Mouse (Mus musculus) lung, embryonic 15.5 days (tissue): ENCODE results near the gene Tfr2. TPM values are rescaled to one million over a fixed set of nuclear protein-coding genes. Genes with fewer than 3 reads are reported as not detected.

Experiments used
- ATAC-seq: fragments of 200-750 bp; cut with Nextera tagmentation; 2 replicates; pipeline ENCODE4 v1.8.0; 2017; ENCODE audit warnings: moderate number of reproducible peaks, borderline replicate concordance; ENCODE audit not compliant: low FRiP score, low TSS enrichment; ENCODE audit errors: extremely low read depth
- H3K27ac ChIP-seq: fragments of 300-500 bp; sonication (generic); 2 replicates; pipeline ENCODE4 v1.5.1; 2015; ENCODE audit warnings: moderate library complexity, mild to moderate bottlenecking, inconsistent platforms
- H3K27me3 ChIP-seq: fragments of 300-500 bp; sonication (generic); 2 replicates; pipeline ENCODE4 v1.6.1; 2015; ENCODE audit warnings: inconsistent platforms
- H3K36me3 ChIP-seq: fragments of 300-500 bp; sonication (generic); 2 replicates; pipeline ENCODE4 v1.6.1; 2015; ENCODE audit warnings: inconsistent platforms
- H3K4me1 ChIP-seq: fragments of 300-500 bp; sonication (generic); 2 replicates; pipeline ENCODE4 v1.6.1; 2015; ENCODE audit warnings: inconsistent platforms
- H3K4me2 ChIP-seq: fragments of 300-500 bp; sonication (generic); 2 replicates; pipeline ENCODE4 v1.6.1; 2015; ENCODE audit warnings: inconsistent platforms, mild to moderate bottlenecking, moderate library complexity
- H3K4me3 ChIP-seq: fragments of 300-500 bp; sonication (generic); 2 replicates; pipeline ENCODE4 v1.5.1; 2015; ENCODE audit warnings: mild to moderate bottlenecking, inconsistent platforms
- H3K9ac ChIP-seq: fragments of 300-500 bp; sonication (generic); 2 replicates; pipeline ENCODE4 v1.6.1; 2015; ENCODE audit warnings: inconsistent platforms
- H3K9me3 ChIP-seq: fragments of 300-500 bp; sonication (generic); 2 replicates; pipeline ENCODE4 v1.6.1; 2016; ENCODE audit warnings: inconsistent platforms
- WGBS: fragments of 180-500 bp; shearing (Covaris S2); methylation state at CpG from one replicate; pipeline ENCODE4 v1.1.7; 2015; 5-methylcytosine and 5-hydroxymethylcytosine counted together
- polyA plus RNA-seq: library from polyadenylated mRNA; unstranded; fragments of >200 nt; fragmentation: Nextera tagmentation; extraction: Ambion mirVana; gene quantifications from 2 replicates; pipeline ENCODE4 v1.2.1, GENCODE M21; 2015

Gene Tfr2
- polyA plus RNA-seq, 1 experiment from 2014 or later, result 0.31 TPM

DNA sequence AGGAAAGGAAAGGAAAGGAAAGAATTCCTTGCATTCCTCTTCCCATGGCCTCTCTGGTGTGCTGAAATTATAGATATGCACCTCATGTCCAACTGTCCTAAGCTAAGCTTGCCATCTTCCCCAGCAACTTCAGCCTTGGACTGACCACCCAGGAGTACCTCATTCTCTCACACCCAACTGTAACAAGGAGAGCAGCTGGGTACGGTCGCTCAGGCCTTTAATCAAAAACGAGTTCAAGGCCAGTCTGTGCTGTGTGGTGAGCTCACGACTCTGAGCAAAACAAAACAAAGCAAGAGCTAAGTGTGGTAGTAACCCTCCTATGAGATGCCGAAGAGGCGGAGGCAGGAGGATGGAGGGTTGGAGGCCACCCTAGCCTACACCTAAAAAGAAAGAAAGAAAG is 28.6 kb upstream of the Tfr2 start:
- H3K4me3 ChIP-seq, result no peak overlapping the region
- no peaks in the 10 kb centered on the region for H3K9me3 ChIP-seq
- H3K9ac ChIP-seq, result no peak overlapping the region
- 0 out of 2 replicates have a peak, but pooled peaks cover 3% of the 10 kb centered on the region for H3K4me1 ChIP-seq
- H3K4me2 ChIP-seq, result no peak overlapping the region
- no peak overlapping the region for H3K27ac ChIP-seq
- 66% methylated on average over 6 of the region's 6 CpGs for WGBS
- H3K36me3 ChIP-seq, result no peaks in the 10 kb centered on the region
- ATAC-seq, result no peak
- H3K27me3 ChIP-seq, result no peaks in the 10 kb centered on the region

DNA sequence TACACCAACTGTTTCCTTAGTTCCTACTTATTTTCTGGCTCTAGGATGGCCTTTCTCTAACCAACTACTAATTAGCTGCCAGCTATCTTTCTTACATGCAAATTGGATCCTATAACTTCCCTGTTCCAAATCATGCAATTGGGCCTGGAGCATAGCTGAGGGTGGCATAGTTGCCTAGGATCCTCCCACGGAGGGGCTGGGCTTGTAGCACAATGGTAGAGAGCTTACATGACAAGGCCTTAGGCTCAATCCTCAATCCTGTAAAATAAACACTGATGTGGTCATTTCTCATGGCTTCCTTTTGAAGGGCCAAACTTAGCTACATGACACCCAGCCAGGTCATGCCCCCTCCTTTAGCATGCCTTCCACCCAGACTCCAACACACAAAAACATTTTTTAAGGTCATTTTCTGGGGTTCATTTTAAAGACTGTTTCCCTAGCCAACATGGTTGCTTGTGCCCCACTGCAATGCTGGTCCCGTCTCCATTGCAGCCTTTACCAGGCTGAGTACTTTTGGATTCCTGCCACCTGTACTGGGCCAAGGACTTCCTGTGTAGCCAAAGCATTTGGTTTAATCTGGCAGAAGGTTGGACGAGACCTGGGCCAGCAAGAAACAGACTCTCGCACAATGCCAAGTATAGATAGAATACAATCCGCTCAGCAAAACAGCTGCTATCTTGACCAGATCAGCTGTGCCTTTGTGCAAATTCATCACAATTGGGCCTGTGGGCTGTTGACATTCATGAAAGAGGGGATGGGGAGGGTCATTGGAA is 27.7 kb upstream of the Tfr2 start:
- Histone ChIP-seq H3K27me3 (no peaks in the 10 kb centered on the region), H3K4me2 (no peak overlapping the region), H3K27ac (no peak overlapping the region), H3K9ac (no peak overlapping the region), H3K9me3 (no peaks in the 10 kb centered on the region), H3K36me3 (no peaks in the 10 kb centered on the region), H3K4me1 (0 out of 2 replicates have a peak, but pooled peaks cover 3% of the 10 kb centered on the region), H3K4me3 (no peak overlapping the region)
- ATAC-seq, result no peak
- 57% methylated on average over 5 of the region's 5 CpGs for WGBS

DNA sequence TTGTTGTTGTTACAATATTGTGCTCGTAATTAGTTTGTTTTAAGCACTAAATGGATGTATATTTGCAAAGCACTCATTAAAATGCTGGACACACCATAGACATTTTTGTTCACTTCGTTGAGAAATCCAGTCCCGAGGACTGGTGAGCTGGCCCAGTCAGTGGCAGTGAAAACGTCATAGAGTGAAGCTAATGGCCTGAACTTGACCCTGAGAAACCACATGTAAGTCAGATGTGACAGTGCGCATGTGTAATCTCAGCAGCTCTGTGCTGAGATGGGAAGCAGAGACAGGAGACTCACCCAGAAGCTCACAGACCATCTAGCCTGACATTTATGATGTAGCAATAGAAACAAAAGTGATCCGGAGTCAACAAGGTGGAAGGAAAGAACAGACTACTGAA is 24.7 kb upstream of the Tfr2 start:
- H3K27ac ChIP-seq, result no peak overlapping the region
- H3K27me3 ChIP-seq, result no peaks in the 10 kb centered on the region
- H3K9ac ChIP-seq, result no peak overlapping the region
- no peak overlapping the region for H3K4me3 ChIP-seq
- H3K36me3 ChIP-seq, result no peaks in the 10 kb centered on the region
- H3K4me2 ChIP-seq, result no peak overlapping the region
- WGBS, result 60% methylated on average over 6 of the region's 6 CpGs
- ATAC-seq, result no peak
- no peaks in the 10 kb centered on the region for H3K4me1 ChIP-seq
- H3K9me3 ChIP-seq, result no peaks in the 10 kb centered on the region

DNA sequence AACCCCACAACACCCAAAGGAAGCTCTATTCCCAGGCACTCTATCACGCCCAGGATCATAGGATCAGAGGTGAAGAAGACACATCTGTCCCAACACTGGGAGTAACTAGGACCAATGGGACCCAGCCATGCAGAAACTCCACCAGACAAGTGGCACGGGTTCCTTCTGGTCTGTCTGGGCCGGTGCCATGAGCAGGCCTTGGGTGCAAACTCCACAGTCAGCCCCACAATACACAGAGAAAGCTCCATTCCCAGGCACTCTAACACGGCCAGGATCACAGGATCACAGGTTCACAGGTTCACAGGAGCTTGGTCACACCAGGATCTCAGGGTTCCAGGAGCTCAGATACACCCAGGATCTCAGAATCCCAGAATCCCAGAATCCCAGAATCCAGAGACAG is 24.0 kb upstream of the Tfr2 start:
- H3K4me2 ChIP-seq, result no peak overlapping the region
- no peak overlapping the region for H3K27ac ChIP-seq
- 60% methylated on average over 4 of the region's 4 CpGs for WGBS
- no peaks in the 10 kb centered on the region for H3K9me3 ChIP-seq
- no peak overlapping the region for H3K9ac ChIP-seq
- H3K4me3 ChIP-seq, result no peak overlapping the region
- no peak for ATAC-seq
- no peaks in the 10 kb centered on the region for H3K4me1 ChIP-seq
- no peaks in the 10 kb centered on the region for H3K36me3 ChIP-seq
- no peaks in the 10 kb centered on the region for H3K27me3 ChIP-seq

DNA sequence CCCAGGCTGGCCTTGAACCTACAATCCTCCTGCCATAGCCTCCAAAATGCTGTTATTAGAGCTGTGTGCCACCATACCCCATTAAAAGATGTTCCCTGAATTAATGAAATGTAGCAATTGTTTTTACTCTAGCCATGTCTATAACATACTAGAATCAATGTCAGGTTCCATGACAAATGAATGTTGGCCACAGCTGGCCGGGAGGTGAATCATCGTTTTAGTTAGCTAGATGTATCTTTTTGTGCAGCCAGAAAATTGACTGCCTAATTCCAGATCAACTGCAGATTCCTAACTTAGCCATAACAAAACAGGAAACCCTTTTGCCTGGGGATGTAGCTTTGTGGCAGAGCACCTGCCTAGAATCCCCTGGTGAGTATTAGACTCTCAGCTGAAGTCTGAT is 19.8 kb upstream of the Tfr2 start:
- Histone ChIP-seq H3K9ac (no peak overlapping the region), H3K4me2 (no peak overlapping the region), H3K9me3 (no peaks in the 10 kb centered on the region), H3K27ac (no peak overlapping the region), H3K4me1 (no peaks in the 10 kb centered on the region), H3K4me3 (no peak overlapping the region), H3K27me3 (peaks cover 14% of the 10 kb centered on the region), H3K36me3 (no peaks in the 10 kb centered on the region)
- no peak for ATAC-seq
- 63% methylated on average over 2 of the region's 2 CpGs for WGBS

DNA sequence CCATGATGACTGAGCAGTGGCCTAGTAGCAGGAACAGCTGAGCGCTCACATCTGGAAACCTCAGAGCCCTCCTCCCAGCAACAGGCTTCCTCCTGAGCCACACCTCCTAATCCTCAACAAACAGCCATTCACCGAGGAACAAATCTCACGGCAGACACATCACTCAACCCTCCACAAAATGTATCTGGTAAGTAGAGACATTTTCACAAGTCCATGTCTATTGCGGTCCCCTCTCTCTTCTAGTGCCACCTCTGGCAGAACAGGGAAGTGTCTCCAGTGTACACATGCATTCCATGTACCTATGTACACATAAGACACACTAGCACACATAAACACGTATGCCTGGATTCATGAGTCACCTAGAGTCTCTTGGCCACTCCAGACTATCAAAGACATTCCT is 18.5 kb upstream of the Tfr2 start:
- peaks cover 14% of the 10 kb centered on the region for H3K27me3 ChIP-seq
- no peak for ATAC-seq

DNA sequence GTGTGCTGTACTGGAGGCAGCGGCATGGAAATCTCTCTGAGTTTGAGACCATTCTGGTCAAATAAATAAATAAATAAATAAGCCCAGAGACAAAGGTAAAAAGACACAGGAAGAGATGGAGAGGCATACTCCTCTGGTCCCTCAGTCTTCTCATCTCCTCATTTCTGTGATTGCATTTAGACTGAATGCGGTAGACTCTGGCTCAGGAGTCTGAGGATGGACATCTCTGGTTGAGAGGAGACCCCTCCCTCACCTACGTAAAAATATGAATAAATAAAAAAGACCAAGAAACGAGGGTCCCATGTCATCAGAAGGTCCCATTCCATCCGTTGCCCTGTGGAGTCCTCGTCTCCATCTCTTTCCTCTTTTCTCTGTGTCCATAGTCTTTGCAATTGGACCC is 16.6 kb upstream of the Tfr2 start:
- H3K27ac ChIP-seq, result no peak overlapping the region
- 21% methylated on average over 6 of the region's 6 CpGs for WGBS
- H3K27me3 ChIP-seq, result peaks cover 14% of the 10 kb centered on the region
- H3K4me3 ChIP-seq, result no peak overlapping the region; the same call in 1 of the 2 replicates
- H3K4me1 ChIP-seq, result no peaks in the 10 kb centered on the region
- H3K4me2 ChIP-seq, result peak overlapping the region; percentile 31
- H3K9ac ChIP-seq, result no peak overlapping the region
- H3K36me3 ChIP-seq, result no peaks in the 10 kb centered on the region
- no peaks in the 10 kb centered on the region for H3K9me3 ChIP-seq
- ATAC-seq, result no peak

More for the DNA sequence above, 18.5 kb upstream of the Tfr2 start:
- Histone ChIP-seq H3K27ac (no peak overlapping the region), H3K4me2 (no peak overlapping the region), H3K36me3 (no peaks in the 10 kb centered on the region), H3K9me3 (no peaks in the 10 kb centered on the region), H3K9ac (no peak overlapping the region), H3K4me1 (no peaks in the 10 kb centered on the region), H3K4me3 (no peak overlapping the region)
- WGBS, result 67% methylated on average over 5 of the region's 5 CpGs

DNA sequence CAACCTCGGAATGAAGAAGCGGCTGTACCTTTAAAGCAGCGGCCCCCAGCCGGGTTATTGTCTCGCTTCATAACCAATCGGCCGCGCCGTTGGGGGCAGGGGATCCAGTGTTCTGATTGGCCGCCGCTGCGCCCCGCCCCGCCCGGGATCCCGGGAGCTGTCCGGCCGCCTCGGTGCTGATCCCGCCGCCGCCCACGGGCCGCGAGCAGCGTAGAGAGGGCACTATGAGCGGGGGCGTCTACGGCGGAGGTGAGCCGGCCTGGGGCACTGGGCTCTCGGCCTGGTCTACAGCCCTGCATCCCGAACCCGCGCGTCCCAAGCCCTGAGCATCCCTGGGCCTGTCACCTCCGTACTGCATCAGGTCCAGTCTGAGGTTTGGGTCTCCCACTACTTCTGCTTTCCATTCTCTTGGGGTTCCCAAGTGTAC is 16.2 kb upstream of the Tfr2 start, which contains the start of gene Actl6b:
TSS of gene Actl6b (plus strand) at position 107 of the 427 bp plus-strand sequence.
- H3K9ac ChIP-seq, result no peak within 1 kb of the TSS
- H3K4me1 ChIP-seq, result no peaks in the 10 kb centered on the region
- peak; percentile 72 for ATAC-seq
- no peaks in the 10 kb centered on the region for H3K36me3 ChIP-seq
- H3K9me3 ChIP-seq, result no peaks in the 10 kb centered on the region
- H3K27ac ChIP-seq, result no peak within 1 kb of the TSS
- under 1% methylated on average over 37 of the region's 37 CpGs for WGBS
- peak within 1 kb of the TSS; percentile 31 for H3K4me2 ChIP-seq
- H3K4me3 ChIP-seq, result no peak within 1 kb of the TSS; the same call in 1 of the 2 replicates
- peaks cover 14% of the 10 kb centered on the region for H3K27me3 ChIP-seq

DNA sequence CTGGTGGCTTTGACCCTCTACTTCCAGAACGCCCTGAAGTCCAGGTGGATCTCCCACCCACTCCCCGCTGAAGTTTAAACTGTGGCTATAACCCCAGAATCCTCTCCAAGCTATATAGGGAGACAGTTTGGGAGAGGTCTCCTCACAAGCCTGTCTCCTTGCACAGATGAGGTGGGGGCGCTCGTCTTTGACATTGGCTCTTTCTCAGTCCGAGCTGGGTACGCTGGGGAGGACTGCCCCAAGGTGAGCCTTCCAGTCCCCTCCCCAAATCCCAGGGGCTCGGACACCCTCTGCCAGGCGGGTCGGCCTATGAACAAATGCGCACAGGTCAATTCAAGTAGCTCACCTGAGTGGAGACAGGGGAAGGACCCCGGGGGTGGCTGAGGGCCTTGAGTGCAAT is 15.7 kb upstream of the Tfr2 start:
- H3K9me3 ChIP-seq, result no peaks in the 10 kb centered on the region
- H3K27me3 ChIP-seq, result peaks cover 14% of the 10 kb centered on the region
- ATAC-seq, result no peak
- no peaks in the 10 kb centered on the region for H3K4me1 ChIP-seq
- H3K9ac ChIP-seq, result no peak overlapping the region
- H3K4me2 ChIP-seq, result no peak overlapping the region
- H3K4me3 ChIP-seq, result no peak overlapping the region
- no peak overlapping the region for H3K27ac ChIP-seq
- 43% methylated on average over 11 of the region's 11 CpGs for WGBS
- no peaks in the 10 kb centered on the region for H3K36me3 ChIP-seq

DNA sequence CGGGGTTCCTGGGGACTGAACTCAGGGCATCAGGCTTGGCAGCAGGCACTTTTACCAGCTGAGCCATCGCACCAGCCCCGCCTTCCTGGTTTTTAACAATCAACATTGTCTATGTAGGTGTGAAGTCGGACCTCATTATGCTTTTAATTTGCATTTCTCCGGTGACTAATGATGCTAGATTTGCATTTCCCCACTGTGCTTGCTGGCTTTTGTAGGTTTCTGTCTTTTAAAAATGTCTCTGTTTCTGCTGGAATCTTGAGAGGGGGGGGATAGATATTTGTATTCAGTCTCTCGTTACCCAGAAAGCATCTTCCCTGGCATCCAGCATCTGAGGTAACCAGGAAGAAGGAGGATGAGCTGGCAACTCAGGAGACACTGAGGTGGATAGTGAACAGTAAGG is 8.1 kb upstream of the Tfr2 start:
- no peaks in the 10 kb centered on the region for H3K4me1 ChIP-seq
- H3K9me3 ChIP-seq, result no peaks in the 10 kb centered on the region
- no peaks in the 10 kb centered on the region for H3K36me3 ChIP-seq
- H3K4me2 ChIP-seq, result no peak overlapping the region
- H3K9ac ChIP-seq, result no peak overlapping the region
- no peak overlapping the region for H3K27ac ChIP-seq
- 57% methylated on average over 6 of the region's 6 CpGs for WGBS
- no peak for ATAC-seq
- H3K27me3 ChIP-seq, result no peaks in the 10 kb centered on the region
- no peak overlapping the region for H3K4me3 ChIP-seq

DNA sequence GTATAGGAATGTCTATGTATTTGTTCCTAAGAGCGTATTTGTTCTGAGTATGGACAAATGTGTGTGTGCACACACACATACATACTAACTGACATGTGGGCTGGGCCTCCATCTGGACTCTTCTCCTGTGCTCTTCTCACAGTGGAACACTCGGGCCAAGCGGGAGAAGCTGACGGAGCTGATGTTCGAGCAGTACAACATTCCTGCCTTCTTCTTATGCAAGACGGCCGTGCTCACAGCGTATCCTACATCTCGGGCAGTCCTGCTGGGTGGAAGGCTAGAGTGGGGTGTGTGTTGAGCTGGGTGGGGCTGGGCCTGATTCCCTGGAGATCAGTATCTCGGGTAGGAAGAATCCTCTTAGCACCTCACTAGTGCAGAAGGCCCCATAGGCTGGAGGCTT is 6.7 kb upstream of the Tfr2 start:
- no peak overlapping the region for H3K9ac ChIP-seq
- no peaks in the 10 kb centered on the region for H3K27me3 ChIP-seq
- H3K27ac ChIP-seq, result no peak overlapping the region
- H3K4me3 ChIP-seq, result no peak overlapping the region
- no peak for ATAC-seq
- WGBS, result 51% methylated on average over 10 of the region's 10 CpGs
- H3K9me3 ChIP-seq, result no peaks in the 10 kb centered on the region
- no peaks in the 10 kb centered on the region for H3K4me1 ChIP-seq
- H3K36me3 ChIP-seq, result no peaks in the 10 kb centered on the region
- no peak overlapping the region for H3K4me2 ChIP-seq

DNA sequence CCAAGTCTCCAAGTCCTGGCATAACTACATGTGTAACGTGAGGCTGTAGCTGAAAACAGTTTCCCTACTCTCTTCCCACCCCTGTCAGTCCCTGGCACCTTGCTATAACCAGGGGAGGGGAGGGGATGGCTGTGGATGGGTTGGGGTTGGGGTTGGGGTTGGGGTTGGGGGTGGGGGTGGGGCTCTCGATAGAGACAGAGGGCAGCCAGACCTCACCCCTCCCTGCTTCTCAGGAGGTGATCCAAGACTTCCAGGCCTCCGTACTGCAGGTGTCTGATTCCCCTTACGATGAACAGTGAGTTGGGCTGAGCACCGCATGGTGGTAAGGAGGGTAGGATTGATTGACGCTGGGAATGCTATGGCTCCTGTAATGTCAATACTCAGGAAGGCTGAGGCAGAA is 3.9 kb upstream of the Tfr2 start:
- Histone ChIP-seq H3K36me3 (no peaks in the 10 kb centered on the region), H3K9me3 (no peaks in the 10 kb centered on the region), H3K27ac (no peak overlapping the region), H3K4me3 (no peak overlapping the region), H3K4me2 (no peak overlapping the region), H3K4me1 (0 out of 2 replicates have a peak, but pooled peaks cover 9% of the 10 kb centered on the region), H3K27me3 (no peaks in the 10 kb centered on the region), H3K9ac (no peak overlapping the region)
- ATAC-seq, result no peak
- 64% methylated on average over 6 of the region's 6 CpGs for WGBS
